Mouse (Mus musculus): ENCODE results near the gene Alkbh8. TPM values are rescaled to one million over a fixed set of nuclear protein-coding genes. Genes with fewer than 3 reads are reported as not detected.

The Alkbh8 gene
- polyA plus RNA-seq, 1 experiment from 2014 or later = 33.3 TPM

Other genes starting within 250 kb of the Alkbh8 start
- 21.6 and 24.3 TPM in 2 replicates for gene Cwf19l2, start 68.5 kb downstream of the Alkbh8 start, polyA plus RNA-seq (2014; fragmentation: Nextera tagmentation; extraction: Ambion mirVana)
- 3.9 and 5.2 TPM in 2 replicates for gene Gucy1a2, start 197.6 kb downstream of the Alkbh8 start, polyA plus RNA-seq (2014; fragmentation: Nextera tagmentation; extraction: Ambion mirVana)

Measured in stomach, embryonic 14.5 days (tissue).